Mouse (Mus musculus): ENCODE measurements around the gene Tmem97. TPM values are rescaled to one million over a fixed set of nuclear protein-coding genes. Genes with fewer than 3 reads are reported as not detected.

Gene Tmem97
- total and polyA plus RNA-seq, 3 experiments = 166 to 215 (median 207) TPM

DNA sequence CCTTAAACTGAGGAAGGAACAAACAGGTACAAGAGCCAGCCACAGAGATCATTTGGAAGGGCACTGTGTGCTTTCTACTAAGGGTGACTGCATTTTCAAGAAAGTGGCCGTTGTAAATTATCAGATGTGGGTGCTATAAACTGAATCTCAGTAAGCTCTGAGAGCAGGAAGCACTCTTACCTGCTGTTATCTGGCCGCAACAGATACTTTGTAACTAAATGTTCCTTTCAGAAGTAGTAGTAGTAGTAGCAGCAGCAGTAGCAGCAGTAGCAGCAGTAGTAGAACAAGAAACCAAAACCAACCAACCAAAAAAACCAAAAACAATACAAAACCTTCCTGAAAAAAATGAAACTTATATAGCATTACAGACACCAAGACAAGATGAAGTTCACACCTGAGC, 45.2 kb upstream of the Tmem97 start (continued):
- no peak for TF ChIP-seq RAD21 (IDR thresholded peaks at IDR 0.05; ENCODE audit: low read depth, low read length)
- TF ChIP-seq ZNF384 (IDR thresholded peaks at IDR 0.05; ENCODE audit: low read depth, low read length) = peak; percentile 73
- peak; percentile 81; the same call in 1 of the 2 replicates for TF ChIP-seq MAZ (IDR thresholded peaks at IDR 0.05; ENCODE audit: low read depth, low read length)
- TF ChIP-seq UBTF (IDR thresholded peaks at IDR 0.05; ENCODE audit: borderline replicate concordance, insufficient read depth, low read depth, low read length) = no peak
- no peak for TF ChIP-seq POLR2A (IDR thresholded peaks at IDR 0.05; ENCODE audit: control insufficient read depth in 1 of 2, insufficient read depth in 1 of 2, low read depth in 1 of 2, low read length in 2 of 2, poor library complexity in 1 of 2)
- 0 out of 2 replicates have a peak, but pooled peaks have one; percentile 18 for TF ChIP-seq SMC3 (IDR thresholded peaks at IDR 0.05; ENCODE audit: low read depth, low read length)
- peak; percentile 98 for TF ChIP-seq MYB (IDR thresholded peaks at IDR 0.05; ENCODE audit: low read depth, low read length)
- peak; percentile 74; the same call in 1 of the 2 replicates for TF ChIP-seq MYC (IDR thresholded peaks at IDR 0.05; ENCODE audit: low read depth, low read length)
- TF ChIP-seq NRF1 (IDR thresholded peaks at IDR 0.05; ENCODE audit: insufficient read depth, low read depth, low read length, poor library complexity, severe bottlenecking) = no peak

GRCm38 (mm10) chr11:78594271-78594964, 43.8 kb upstream of the Tmem97 start:
- Histone ChIP-seq H3K79me2 (ENCODE audit: control insufficient read depth, insufficient read depth, low read length, poor library complexity) (no peaks in the 10 kb centered on the region), H3K9ac (ENCODE audit: control insufficient read depth, low read depth, low read length, poor library complexity, severe bottlenecking) (no peak overlapping the region), H3K4me3 (ENCODE audit: control insufficient read depth in 1 of 2, insufficient read depth in 1 of 2, low read depth in 2 of 2, low read length in 2 of 2) (no peak overlapping the region), H3K4me1 (ENCODE audit: control insufficient read depth in 1 of 2, insufficient read depth in 2 of 2, low read length in 2 of 2) (peaks cover 29 to 41% of the 10 kb centered on the region in 2 experiments), H3K9me3 (replicated peaks; ENCODE audit: insufficient read depth, low read length) (no peaks in the 10 kb centered on the region), H3K27me3 (ENCODE audit: control insufficient read depth in 1 of 2, insufficient read depth in 2 of 2, low read length in 2 of 2) (no peaks in the 10 kb centered on the region), H3K36me3 (ENCODE audit: control insufficient read depth in 1 of 2, insufficient read depth in 2 of 2, low read length in 2 of 2) (peaks cover 0 to 42% of the 10 kb centered on the region in 2 experiments; a peak in 2 of 4 replicates), H3K27ac (ENCODE audit: control insufficient read depth, low read depth, low read length) (peak overlapping the region; percentile 82)
- DNase-seq (ENCODE audit: low read depth, low spot score) = peak; percentile 84
- peak; percentile 58 for TF ChIP-seq SIN3A (IDR thresholded peaks at IDR 0.05; ENCODE audit: low read length)
- peak; percentile 84 for TF ChIP-seq GATA1 (IDR thresholded peaks at IDR 0.05; ENCODE audit: low read depth, low read length)
- TF ChIP-seq CHD1 (IDR thresholded peaks at IDR 0.05; ENCODE audit: low read depth, low read length) = no peak
- TF ChIP-seq GABPA (IDR thresholded peaks at IDR 0.05; ENCODE audit: low read depth, low read length) = no peak
- peak; percentile 29; the same call in 1 of the 2 replicates for TF ChIP-seq BHLHE40 (IDR thresholded peaks at IDR 0.05; ENCODE audit: borderline replicate concordance, low read depth, low read length)
- no peak for TF ChIP-seq CTCF (IDR thresholded peaks at IDR 0.05 in 2 of 3, conservative IDR thresholded peaks at IDR 0.05 in 1 of 3; ENCODE audit: control insufficient read depth in 1 of 3, insufficient read depth in 1 of 3, low read depth in 2 of 3, low read length in 3 of 3, poor library complexity in 1 of 3, severe bottlenecking in 1 of 3)
- TF ChIP-seq ZMIZ1 (IDR thresholded peaks at IDR 0.05; ENCODE audit: low read depth, low read length) = no peak
- TF ChIP-seq POLR2A (IDR thresholded peaks at IDR 0.05; ENCODE audit: control insufficient read depth in 1 of 2, insufficient read depth in 1 of 2, low read depth in 1 of 2, low read length in 2 of 2, poor library complexity in 1 of 2) = no peak
- TF ChIP-seq MXI1 (IDR thresholded peaks at IDR 0.05; ENCODE audit: low read depth, low read length) = peak; percentile 36; the same call in 1 of the 2 replicates
- no peak for TF ChIP-seq ZNF384 (IDR thresholded peaks at IDR 0.05; ENCODE audit: low read depth, low read length)
- no peak for TF ChIP-seq POLR2AphosphoS5 (IDR thresholded peaks at IDR 0.05; ENCODE audit: borderline replicate concordance, low read depth, low read length)
- TF ChIP-seq TAL1 (IDR thresholded peaks at IDR 0.05; ENCODE audit: low read length) = no peak
- TF ChIP-seq USF2 (IDR thresholded peaks at IDR 0.05; ENCODE audit: borderline replicate concordance in 1 of 2, insufficient read depth in 1 of 2, low read depth in 1 of 2, low read length in 2 of 2) = no peak
- TF ChIP-seq KAT2A (conservative IDR thresholded peaks at IDR 0.05; ENCODE audit: low read depth, low read length) = no peak; the same call in 1 of the 2 replicates
- TF ChIP-seq ETS1 (IDR thresholded peaks at IDR 0.05; ENCODE audit: low read depth, low read length) = peak; percentile 56
- TF ChIP-seq MEF2A (IDR thresholded peaks at IDR 0.05; ENCODE audit: extremely low read depth, insufficient replicate concordance, low read depth, low read length, poor library complexity, severe bottlenecking) = no peak
- no peak for TF ChIP-seq MYB (IDR thresholded peaks at IDR 0.05; ENCODE audit: low read depth, low read length)
- TF ChIP-seq USF1 (IDR thresholded peaks at IDR 0.05; ENCODE audit: low read depth, low read length) = peak; percentile 66; the same call in 1 of the 2 replicates
- no peak; the same call in 1 of the 2 replicates for TF ChIP-seq MAX (IDR thresholded peaks at IDR 0.05; ENCODE audit: low read length)
- no peak for TF ChIP-seq ZC3H11A (IDR thresholded peaks at IDR 0.05; ENCODE audit: low read depth, low read length)
- TF ChIP-seq ZKSCAN1 (IDR thresholded peaks at IDR 0.05; ENCODE audit: low read depth, low read length) = no peak
- no peak for TF ChIP-seq E2F4 (IDR thresholded peaks at IDR 0.05; ENCODE audit: borderline replicate concordance, low read depth, low read length)
- no peak for TF ChIP-seq MAFK (IDR thresholded peaks at IDR 0.05; ENCODE audit: borderline replicate concordance, low read depth, low read length)
- TF ChIP-seq SMC3 (IDR thresholded peaks at IDR 0.05; ENCODE audit: low read depth, low read length) = no peak
- no peak for TF ChIP-seq MYC (IDR thresholded peaks at IDR 0.05; ENCODE audit: low read depth, low read length)
- TF ChIP-seq EP300 (IDR thresholded peaks at IDR 0.05; ENCODE audit: low read depth in 1 of 2, low read length in 2 of 2) = peak; percentile 82 to 83
- TF ChIP-seq ELF1 (IDR thresholded peaks at IDR 0.05; ENCODE audit: low read depth, low read length) = 0 out of 2 replicates have a peak, but pooled peaks have one; percentile 9
- TF ChIP-seq NELFE (IDR thresholded peaks at IDR 0.05; ENCODE audit: low read depth, low read length) = no peak

Data from MEL (cell line).